Mouse (Mus musculus): ENCODE data around the gene Srsf7.
"Not testable (repeated sequence)": the region's sequence is repeated elsewhere in the genome, so short reads cannot be mapped to it uniquely, and the experiment has no call there.

Gene Srsf7

DNA sequence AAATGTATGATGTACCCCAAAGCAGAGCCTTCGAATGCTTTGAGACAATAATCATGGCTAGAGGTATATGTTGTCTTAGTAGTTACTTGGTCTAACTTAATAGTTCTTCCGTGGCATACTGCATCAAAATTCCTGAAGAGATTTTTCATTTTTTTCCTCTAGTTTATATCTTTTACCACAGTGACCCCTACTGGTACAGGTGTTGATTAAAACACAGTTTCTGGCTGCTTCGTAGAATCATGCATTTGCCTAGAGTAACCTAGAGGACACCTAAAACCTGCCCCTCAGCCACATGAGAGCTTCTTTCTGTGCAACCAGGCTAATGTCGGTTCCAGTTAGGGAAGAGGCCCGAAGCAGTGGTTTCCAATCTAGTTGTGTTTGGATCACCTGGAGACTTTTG, 14.0 kb downstream of the Srsf7 start:
- DNase-seq: peak; percentile 24

DNA sequence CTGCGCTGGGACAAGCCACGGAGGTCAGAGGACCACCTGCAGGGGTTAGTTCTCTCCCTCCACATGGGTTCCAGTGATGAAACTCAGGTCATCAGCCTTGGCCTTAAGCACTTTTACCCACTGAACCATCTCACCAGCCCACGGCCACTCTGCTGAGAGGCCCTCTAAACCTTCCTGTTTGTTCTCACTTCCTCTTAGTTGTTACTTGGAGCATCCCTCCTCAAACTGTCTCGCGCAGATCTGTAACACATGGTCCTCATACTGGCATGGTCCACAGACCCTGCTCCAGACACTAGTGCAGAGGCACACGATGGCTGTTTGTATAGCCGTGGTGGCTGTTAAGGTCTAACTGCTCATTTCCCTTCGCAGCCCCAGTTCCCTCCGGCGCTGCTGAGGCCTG, 23.5 kb downstream of the Srsf7 start:
- no peak for DNase-seq

DNA sequence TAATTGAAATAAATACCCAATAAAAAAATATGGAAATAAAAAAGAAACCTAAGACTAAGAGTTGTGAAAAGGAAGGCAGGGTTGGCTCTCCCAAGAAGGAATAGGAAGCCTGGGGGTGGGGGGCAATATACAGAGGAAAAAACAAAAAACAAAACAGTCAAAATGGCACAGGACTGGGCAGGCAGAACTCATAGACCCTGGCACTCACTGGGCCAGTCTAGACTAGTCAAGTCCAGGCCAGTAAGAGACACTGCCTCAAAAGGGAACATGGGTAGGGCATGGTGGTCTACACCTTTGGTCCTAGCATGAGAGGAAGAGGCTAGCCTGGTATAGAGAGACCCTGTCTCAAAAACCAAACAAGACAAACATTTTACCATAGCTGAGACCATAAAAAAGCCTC, 26.6 kb downstream of the Srsf7 start:
- no peak for DNase-seq

DNA sequence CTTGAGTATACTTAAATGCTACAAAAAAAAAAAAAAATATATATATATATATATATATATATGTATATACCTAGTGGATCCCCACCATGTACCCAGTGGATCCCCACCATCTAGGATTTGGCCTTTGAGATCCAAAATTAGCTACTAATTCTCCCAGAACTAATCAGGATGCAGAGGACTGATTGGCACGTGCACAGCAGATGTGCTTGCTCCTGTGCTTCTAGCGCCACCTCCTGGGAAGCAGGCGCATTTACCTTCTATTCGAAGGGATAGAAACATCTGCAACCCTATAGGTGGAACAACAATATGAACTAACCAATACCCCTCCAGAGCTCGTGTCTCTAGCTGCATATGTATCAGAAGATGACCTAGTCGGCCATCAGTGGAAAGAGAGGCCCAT, 27.1 kb downstream of the Srsf7 start:
- peak; percentile 70 for DNase-seq

DNA sequence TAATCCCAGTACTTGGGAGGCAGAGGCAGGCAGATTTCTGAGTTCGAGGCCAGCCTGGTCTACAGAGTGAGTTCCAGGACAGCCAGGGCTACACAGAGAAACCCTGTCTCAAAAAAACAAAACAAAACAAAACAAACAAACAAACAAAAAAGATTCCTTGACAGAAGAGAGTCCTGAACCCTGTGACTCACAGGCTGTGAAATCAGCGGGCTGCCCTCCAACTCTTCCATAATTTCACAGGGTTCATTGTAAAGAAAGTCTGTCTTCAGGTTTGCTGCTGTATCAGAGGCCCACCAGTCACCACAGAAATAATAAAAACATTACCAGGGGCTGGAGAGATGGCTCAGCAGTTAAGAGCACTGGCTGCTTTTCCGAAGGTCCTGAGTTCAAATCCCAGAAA, 28.3 kb downstream of the Srsf7 start:
- DNase-seq: not testable (repeated sequence)

DNA sequence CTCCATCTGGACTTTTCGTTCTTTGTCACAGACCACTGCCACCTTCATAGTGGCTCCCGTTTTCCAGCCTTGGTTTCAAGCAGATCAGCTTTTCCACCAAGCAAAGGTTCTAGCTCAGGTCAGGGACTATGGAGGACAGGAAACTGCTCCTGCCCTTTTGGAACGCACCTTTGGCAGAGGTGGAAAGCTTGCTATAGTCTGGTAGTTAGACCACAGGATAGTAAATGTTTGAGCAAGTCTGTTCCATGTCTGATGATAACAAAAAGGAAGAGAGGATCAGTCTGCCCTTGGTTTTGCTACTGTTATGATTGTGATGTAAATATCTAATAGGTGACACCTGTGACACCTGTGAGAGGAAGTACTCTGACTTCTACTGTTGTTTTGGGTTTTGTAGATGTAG, 31.1 kb downstream of the Srsf7 start:
- no peak for DNase-seq

DNA sequence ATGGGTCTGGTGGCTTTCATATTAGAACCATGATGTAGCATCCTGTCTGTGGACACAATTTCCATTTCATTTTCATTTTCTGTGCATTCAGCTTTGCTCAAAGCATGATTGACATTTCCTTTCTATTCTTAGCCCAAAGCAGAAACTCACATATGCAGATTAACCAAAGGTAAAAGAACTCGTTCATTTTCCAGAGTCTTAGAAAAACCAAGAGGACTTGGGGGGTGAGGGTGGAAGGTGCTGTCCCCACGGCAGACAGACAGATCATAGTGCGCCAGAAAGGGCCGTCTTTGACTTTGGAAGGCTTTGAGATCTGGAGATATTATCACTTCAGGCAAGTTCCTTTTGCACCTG, 31.7 kb downstream of the Srsf7 start:
- no peak for DNase-seq

DNA sequence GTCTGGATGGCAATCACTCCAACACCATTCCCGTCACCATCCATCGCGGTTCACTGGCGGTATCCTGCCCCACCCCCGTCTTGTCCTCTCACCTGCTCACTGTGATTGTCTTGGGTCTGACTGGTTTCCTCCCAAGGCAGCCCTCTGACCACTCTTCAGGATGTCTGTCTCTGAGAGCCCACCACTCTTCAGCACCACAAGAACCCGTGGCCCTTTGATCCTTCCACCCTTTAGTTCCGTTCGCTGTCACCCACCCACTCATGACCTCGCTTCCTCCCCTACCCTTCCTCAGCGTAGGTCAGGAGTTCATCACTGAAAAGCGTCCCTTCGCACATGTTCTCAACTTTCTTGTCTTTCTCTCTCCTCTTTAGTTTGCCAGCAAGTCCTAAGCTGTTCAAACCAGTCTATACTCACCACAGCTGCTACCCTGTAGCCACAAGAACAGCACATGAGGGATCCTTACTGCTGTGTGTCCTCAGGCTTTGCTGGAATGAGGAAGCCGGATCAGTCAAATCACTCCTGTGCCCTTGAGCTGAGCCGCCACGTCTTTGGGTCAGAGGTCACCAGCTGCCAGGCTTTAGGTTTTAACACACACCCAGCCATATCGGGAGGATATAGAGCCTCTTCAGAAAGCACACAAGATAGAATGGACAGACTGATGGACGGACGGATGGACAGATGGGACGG, 32.3 kb downstream of the Srsf7 start:
- DNase-seq: no peak

DNA sequence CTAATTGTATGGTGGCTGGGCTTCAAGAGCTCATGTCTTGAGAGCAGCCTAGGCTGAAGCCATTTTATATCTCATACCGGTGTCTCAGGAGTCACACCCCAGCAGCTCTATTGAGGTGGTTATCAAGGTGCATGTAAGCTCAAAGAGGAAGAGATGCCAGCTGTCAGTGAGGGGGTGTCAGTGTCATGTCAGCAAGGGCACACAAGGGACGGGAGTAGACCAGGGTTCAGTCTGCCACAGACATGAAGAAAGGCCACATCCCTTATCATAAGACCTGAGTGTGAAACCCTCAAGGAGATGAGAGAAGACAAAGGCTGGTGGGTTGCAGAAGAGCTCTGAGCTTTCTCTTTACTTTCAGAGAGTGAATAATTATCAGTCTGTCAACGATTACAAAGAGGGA, 33.0 kb downstream of the Srsf7 start:
- DNase-seq: no peak

DNA sequence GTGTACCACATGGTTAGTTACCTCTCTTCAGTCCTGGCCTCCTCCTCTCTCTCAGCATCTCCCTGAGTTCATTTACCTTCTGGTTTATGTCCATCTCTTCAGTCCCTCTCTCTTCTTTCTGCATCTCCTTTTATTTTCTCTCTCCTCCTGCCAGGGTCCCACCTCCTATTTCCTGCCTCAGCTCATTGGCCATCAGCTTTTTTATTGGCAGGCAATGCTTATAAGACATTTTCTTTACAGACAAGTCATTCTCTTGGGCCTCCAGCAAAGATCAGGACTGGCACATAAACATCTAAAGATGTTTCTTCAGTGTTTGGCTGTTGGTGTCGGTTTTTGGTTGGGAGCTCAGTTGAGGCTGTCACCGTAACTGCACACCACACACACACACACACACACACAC, 33.4 kb downstream of the Srsf7 start:
- no peak for DNase-seq

DNA sequence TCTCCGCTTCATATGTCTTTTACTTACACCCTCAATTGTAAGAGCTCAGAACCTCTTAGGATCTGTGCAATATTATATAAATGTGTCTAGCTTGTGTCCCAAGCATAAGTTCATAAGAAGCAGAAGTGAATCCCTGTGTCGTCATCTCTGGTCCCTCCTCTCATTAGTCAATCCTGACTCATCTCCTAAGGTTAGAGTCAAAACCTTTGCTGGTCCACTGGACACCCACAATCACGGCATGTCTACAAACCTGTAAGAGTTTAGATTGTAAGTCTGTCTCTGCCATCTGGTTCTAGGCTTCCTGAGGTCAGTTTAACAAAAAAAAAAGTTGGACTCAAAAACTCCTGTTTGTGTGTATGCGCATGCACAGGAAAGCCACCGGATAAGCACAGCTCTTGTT, 34.3 kb downstream of the Srsf7 start:
- DNase-seq: no peak

DNA sequence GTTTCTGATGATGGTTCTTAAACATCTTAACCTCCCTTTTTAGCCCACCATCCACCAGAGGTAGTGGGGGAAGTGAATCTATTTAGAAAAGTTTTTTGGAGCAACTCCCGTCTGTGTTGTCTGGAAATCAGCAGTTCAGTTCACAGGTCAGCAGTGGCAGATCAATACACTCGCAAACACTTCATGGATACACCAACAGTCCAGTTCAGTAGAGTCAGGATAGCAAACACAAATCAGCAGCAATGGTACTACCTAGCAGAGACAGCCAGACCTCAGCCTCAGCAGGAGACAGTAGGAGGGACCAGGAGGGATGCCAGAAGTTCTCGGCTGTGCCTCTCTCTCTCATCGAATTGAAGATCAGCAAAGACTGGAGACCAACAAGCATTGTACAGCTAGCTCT, 35.2 kb downstream of the Srsf7 start:
- no peak for DNase-seq

DNA sequence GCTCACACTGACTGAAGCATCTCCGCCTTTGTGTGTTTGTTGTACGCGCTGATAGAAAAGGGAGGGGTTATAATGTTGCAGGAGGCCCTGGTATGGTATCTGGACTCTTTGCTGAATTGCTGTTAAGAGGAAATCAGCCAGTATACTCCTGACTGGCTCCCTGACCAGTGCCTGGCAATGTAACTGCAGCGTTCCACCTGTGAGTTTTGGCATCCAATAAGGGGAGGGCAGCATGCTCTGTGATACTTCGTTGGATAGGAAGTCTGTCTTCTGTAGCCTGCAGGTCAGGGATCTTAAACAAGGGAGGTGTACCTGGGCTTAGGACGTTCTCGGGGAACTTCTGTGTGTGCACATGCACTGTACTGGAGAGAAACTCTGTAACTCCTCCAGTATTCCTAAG, 36.2 kb downstream of the Srsf7 start:
- DNase-seq: peak; percentile 58

DNA sequence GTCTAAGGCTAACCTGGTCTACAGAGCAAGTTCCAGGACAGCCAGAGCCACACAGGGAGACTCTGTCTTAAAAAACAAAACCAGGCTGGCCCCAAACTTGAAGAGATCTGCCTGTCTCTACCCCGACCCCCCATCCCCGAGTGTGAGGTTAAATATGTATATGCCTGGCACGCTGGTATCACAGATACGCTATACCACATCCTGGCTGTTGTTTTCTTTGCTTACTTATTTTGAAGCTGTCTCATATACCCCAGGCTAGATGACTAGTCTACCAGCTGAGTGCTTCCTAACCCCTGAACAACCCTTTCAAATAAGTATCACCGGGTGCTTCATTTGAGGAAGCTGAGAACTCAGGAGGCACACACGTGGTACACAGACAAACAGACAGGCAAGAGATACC, 37.3 kb downstream of the Srsf7 start:
- no peak for DNase-seq

DNA sequence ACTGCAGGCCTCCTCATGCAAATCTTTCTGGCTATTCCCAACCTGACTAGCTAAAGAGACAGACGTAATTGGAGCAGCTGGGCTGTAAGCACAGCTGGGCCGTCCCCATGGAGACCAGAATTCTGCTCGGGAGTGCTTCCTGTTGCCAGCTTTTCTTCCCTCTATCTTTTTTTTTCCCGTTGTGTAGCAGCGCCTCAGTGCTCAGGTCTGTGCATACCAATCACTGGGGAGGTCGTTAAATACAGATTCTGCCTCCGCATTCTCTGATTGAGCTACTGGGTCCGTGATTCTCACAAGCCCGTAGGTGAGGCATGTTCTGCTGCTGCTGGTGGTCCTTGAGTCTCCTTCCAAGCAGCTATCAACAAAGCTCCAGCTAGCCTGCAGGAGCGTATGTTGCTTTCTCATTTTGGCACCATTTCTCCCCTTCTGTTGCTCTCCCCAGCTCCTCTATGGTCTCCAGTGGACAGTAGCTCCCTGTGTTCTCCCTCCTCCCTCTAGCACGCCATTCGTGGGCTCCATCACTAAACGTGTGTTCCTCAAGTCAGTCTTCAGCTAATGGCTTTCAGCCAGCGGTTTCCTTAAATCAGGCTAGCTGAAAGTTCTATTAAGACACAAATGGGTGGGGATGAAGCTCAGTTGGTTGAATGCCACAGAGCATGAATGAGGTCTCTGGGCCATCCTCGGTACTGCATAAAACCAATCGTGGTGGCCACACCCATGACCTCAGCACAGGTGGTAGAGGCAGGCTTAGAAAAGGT, 38.5 kb downstream of the Srsf7 start:
- peak; percentile 52 for DNase-seq

DNA sequence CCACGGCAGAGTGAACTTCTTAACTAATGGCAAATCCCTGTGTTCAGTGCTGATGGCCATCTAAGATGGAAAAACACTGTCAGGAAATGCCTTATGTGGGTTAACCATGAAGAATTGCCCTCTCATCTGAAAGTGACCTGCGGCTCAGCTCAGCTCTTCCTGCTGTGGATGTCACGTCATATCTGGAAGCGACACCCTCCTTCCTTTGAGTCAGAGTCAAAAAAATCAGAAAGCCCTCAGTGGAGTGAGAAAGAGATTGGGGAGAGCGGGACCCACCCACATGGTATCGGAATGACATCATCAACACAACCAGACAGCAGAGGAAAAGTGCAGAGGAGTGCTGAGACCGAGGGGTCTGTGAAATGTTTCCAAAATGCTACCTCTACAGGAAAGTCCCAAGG, 39.3 kb downstream of the Srsf7 start:
- no peak for DNase-seq

DNA sequence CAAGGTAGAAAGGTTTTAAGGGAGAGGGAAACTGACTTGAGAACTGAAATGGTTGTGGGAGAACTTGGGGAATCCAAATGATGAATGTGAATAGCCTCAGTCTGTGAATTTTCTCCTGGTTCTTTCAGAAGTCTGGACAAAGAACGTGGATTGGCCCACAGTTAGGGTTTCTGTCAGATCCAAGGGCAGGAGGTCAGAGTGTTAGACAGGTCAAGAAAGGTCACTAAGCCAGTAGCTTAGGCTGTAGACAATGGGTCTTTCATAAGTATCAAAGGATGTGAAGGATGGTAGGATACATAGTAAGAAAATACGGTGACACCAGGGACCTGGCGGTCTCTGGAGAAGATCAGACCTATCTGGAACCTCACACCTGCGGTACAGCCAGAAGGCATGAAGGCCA, 39.7 kb downstream of the Srsf7 start:
- no peak for DNase-seq

DNA sequence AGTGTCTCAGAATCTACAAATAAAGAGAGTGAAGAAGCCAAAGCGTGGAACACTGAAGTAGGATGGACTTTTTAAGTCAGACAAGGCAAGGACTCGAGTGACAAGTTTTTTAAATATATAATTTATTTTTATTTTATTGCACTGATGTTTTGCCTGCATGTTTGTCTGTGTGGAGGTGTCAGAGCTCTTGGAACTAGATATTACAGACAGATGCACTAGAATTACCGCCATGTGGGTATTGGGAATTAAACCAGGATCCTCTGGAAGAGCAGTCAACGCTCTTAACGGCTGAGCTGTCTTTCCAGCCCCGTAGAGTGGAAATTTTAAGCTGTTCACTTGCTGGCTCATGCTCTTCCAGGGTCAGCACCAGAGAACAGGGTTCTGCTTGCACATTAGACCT, 40.8 kb downstream of the Srsf7 start:
- no peak for DNase-seq

DNA sequence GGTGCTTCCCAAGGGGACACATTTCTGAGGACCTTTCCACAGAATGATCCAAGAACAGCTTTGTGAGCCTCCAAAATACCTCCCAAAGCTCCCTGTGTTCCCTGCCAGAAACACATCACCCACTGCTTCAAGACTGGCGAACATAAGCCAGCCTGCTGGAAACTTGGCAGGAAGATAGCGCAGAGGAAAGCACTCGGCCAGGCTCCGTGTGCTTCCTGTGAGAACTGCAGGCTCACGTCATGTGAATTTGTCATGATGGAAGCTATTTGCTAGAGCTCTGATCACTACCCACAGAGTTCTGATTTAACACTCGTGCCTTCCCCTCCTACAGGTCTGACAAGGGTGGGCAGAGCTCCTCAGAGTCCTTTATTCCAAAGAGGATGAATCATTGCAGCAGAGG, 41.4 kb downstream of the Srsf7 start:
- peak; percentile 69 for DNase-seq

DNA sequence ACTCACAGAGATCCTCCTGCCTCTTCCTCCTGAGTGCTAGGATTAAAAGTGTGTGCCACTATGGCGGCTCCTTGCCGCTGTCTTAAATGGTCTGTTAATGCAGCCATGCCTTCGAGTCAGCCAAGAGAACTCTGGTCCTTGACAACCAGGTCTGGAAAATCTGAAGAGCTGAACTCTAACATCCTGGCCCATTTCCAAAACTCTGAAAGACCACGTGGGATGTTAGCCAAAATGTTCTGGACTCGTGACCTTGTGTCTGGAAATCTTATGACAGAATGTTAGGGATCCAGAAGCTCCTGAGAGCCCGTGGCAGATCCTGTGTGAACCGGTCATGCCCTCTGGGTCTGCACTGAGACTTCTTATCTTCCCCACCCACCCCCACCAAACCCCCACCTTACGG, 43.1 kb downstream of the Srsf7 start:
- no peak for DNase-seq

DNA sequence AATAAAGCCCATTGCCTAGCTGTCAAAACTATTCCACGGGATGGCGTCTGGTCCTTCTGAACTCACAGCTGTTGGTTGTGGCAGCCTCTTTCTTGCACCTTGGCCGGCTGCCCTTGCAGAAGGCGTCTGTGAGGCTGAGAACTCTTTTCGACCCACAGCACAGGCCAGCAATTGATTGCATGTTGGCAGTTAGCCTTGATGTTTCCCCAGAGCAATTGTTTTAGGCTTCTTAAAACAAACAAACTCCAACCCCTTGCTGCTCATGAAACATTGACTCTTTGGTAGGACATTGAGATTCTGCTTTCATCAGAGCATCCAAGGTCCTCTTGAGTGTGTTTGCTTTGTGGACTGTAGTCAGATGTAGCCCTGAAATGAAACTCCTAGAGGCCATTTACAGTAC, 46.7 kb downstream of the Srsf7 start:
- DNase-seq: no peak

DNA sequence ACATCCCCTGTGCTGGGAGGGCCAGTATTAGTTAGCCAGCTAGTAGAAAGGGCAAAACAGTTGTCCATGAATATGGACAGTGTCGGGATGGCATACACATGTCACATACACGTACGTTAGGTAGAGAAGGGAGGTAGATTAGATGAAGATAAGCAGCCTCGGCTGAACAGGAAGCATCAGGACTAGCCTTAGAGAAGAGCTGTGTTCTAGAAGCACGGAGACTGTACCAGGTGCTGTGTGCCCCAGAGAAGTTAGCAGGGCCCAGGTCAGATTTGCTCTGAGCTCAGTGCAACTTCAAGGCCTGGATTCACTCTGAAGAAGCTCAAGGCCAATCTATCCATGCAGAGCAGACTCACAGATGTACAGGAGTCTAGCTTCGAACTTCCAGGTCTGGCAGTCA, 49.6 kb downstream of the Srsf7 start:
- no peak for DNase-seq

DNA sequence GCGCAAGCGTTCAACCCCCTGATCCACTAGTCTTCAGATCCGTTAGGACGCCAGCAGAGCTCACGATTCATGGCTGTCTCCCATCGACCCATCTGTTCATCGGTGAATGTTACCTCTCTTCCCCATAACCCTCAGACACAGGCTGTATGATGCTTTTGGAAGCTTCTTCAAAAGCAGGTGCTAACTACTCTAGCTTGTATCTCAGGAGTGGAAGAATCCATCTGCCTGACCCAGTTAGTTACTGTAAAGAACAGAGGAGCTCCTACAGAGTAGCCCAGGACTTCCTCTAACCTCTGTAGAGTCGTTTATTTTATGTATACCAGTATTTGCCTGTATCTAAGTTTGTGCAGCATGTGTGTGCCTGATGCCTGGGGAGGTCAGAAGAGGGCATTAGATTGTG, 50.2 kb downstream of the Srsf7 start:
- no peak for DNase-seq

DNA sequence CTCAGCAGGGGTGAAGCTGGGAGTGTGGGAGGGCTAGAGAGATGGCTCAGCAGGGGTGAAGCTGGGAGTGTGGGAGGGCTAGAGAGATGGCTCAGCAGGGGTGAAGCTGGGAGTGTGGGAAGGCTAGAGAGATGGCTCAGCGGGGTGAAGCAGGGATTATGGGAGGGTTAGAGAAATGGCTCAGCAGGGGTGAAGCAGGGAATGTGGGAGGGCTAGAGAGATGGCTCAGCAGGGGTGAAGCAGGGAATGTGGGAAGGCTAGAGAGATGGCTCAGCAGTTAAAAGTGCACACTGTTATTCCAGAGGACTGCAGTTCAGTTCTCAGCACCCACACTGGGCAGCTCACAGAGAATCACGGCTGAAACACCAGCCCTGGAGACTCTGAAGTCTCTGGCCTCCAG, 53.5 kb downstream of the Srsf7 start:
- no peak for DNase-seq

All from cerebellum, adult 8-10 months (tissue).